Mouse (Mus musculus): ENCODE data around the gene Mdk. TPM values are rescaled to one million over a fixed set of nuclear protein-coding genes. Genes with fewer than 3 reads are reported as not detected.
A peak's percentile ranks its signal among the peaks of the same experiment; 100 is the strongest.

The Mdk gene
- polyA plus RNA-seq, 1 experiment from 2014 or later, result 973 TPM

DNA sequence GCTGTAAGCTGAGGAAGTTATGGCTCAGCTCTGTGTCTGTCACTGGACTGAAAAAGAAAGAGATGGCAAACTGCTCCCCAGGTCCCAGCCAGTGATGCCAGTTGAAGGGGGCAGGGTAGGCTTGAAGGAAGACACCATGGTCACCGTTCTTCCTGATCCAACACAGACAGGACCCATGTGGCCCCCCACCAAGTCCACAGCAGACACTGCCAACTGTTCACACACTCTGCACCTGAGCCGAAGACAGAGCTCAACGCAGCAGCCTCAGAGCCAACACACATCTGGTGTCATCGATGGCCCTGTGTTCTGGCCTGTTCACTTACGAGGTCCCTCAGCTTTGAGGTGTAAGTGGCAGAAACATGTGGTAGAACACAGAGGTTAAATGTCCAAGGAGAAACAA, 28.4 kb upstream of the Mdk start:
- Histone ChIP-seq H3K27me3 (replicated peaks; ENCODE audit: control insufficient read depth, insufficient read depth, low read length) (no peaks in the 10 kb centered on the region), H3K36me3 (ENCODE audit: control insufficient read depth, insufficient read depth, low read length) (no peaks in the 10 kb centered on the region), H3K4me1 (replicated peaks; ENCODE audit: control insufficient read depth, insufficient read depth, low read length) (peaks cover 59% of the 10 kb centered on the region), H3K27ac (ENCODE audit: low read depth) (no peak overlapping the region), H3K9ac (ENCODE audit: low read length) (no peak overlapping the region), H3K4me3 (ENCODE audit: low read depth, low read length) (no peak overlapping the region), H3K4me2 (ENCODE audit: low read length) (no peak overlapping the region), H3K9me3 (ENCODE audit: control insufficient read depth, low read length) (no peaks in the 10 kb centered on the region)
- WGBS, result 90% methylated on average over 5 of the region's 5 CpGs
- DNase-seq (ENCODE audit: low spot score), result no peak
- no peak for ATAC-seq (replicated peaks; ENCODE audit: low FRiP score, low TSS enrichment, low read depth)

DNA sequence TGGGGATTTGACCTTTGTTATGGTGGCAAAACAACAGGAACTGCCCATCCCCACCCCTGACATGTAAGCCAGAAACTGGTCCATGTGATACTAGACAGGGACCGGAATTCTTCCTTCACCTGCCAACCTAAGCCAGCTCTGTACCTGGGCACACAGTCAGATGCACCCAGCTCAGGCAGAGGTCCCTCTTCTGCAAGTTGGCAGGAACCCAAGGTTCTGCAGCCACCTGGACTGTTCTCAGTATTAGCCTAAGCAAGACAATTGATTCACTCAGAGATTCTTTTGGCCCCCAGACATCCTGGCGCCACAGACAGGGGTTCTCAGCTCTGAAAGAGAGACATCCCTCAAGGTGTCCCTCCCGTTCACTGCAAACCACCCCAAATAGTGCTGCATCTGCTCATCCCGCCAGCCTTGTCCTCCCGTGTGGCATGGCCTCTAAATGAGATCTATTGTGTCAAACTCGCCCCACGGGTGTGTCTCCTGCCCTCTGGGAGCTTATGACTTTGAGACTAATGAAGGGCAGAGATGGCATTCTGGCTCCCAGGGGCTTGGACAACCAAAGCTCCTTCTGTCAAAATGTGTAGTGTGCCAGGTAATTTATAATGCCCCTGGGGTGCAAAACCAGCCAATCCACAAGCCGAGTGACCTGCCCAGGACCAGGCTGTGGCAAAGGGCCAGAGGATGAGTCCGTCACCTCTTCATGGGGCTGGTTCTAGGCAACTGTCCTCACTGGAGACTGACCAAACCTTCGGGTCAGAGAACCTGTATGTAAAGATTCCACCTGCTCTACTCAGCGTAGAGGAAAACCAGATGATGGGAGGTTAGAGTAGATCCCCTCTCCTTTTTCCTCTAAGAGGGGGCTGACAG, 27.7 kb upstream of the Mdk start:
- Histone ChIP-seq H3K9me3 (ENCODE audit: control insufficient read depth, low read length) (no peaks in the 10 kb centered on the region), H3K36me3 (ENCODE audit: control insufficient read depth, insufficient read depth, low read length) (no peaks in the 10 kb centered on the region), H3K4me3 (ENCODE audit: low read depth, low read length) (no peak overlapping the region), H3K27me3 (replicated peaks; ENCODE audit: control insufficient read depth, insufficient read depth, low read length) (no peaks in the 10 kb centered on the region), H3K4me2 (ENCODE audit: low read length) (no peak overlapping the region), H3K27ac (ENCODE audit: low read depth) (no peak overlapping the region), H3K9ac (ENCODE audit: low read length) (no peak overlapping the region), H3K4me1 (replicated peaks; ENCODE audit: control insufficient read depth, insufficient read depth, low read length) (peaks cover 59% of the 10 kb centered on the region)
- DNase-seq (ENCODE audit: low spot score) (no peak), ATAC-seq (replicated peaks; ENCODE audit: low FRiP score, low TSS enrichment, low read depth) (no peak)
- WGBS, result 77% methylated on average over 11 of the region's 11 CpGs

DNA sequence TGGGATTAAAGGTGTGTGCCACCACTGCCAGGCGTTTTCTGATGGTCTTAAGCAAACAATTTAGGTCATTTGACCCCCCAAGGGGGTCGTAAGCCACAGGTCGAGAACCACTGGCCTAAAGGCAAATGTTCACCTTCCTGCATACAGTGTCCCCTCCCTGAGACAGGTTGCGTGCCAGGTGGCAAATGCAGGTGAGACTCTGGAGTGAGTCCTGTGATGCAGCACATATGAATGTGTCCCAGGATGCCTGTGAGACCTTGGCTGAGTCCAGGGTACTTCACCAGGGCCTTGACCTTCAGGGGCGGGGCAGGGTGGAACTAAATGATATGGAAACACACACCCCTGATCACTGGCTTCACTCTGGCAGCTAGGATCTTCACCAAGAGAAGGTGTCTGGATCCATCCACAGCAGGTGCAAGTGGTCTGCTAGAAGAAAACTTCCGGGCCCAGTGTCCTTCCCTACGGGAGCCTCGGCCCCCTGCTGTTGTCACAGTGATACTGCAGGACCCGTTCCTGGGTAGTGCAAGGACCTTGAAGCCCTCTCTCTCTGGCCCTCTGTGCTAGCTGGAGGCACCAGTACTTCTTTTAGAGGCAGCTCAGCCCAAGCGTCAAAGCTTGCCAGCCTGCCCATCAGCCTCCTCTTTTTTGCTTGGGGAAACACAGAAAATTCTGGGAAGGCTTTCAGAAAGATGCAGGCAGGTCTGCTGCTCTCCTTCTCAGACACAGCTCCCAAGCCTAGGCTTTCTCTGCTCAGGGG, 26.8 kb upstream of the Mdk start:
- Histone ChIP-seq H3K9ac (ENCODE audit: low read length) (no peak overlapping the region), H3K4me2 (ENCODE audit: low read length) (no peak overlapping the region), H3K4me1 (replicated peaks; ENCODE audit: control insufficient read depth, insufficient read depth, low read length) (peaks cover 64% of the 10 kb centered on the region), H3K27me3 (replicated peaks; ENCODE audit: control insufficient read depth, insufficient read depth, low read length) (no peaks in the 10 kb centered on the region), H3K27ac (ENCODE audit: low read depth) (no peak overlapping the region), H3K36me3 (ENCODE audit: control insufficient read depth, insufficient read depth, low read length) (no peaks in the 10 kb centered on the region), H3K9me3 (ENCODE audit: control insufficient read depth, low read length) (no peaks in the 10 kb centered on the region), H3K4me3 (ENCODE audit: low read depth, low read length) (no peak overlapping the region)
- DNase-seq (ENCODE audit: low spot score) (no peak), ATAC-seq (replicated peaks; ENCODE audit: low FRiP score, low TSS enrichment, low read depth) (no peak)
- WGBS, result 43% methylated on average over 10 of the region's 10 CpGs

DNA sequence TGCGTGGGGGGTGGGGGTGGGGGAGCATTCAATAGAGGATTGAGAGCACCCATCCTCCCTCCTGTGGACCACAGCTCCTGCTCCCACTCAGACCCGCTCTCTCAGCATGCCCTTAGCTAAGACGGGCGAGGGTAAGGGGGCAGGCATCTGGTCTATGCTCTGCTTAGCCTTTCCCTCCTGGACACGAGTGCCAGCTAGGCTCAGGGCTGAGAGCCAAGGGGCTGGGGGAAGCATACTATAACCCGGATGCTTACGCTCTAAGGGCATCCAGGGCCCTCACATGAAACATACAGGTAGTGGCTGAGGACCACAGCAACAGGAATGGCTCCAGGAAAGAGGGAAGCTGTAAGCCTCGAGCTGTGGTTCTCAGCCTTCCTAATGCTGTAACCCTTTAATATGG, 26.0 kb upstream of the Mdk start:
- Histone ChIP-seq H3K27me3 (replicated peaks; ENCODE audit: control insufficient read depth, insufficient read depth, low read length) (no peaks in the 10 kb centered on the region), H3K4me1 (replicated peaks; ENCODE audit: control insufficient read depth, insufficient read depth, low read length) (peaks cover 67% of the 10 kb centered on the region), H3K9me3 (ENCODE audit: control insufficient read depth, low read length) (no peaks in the 10 kb centered on the region), H3K27ac (ENCODE audit: low read depth) (no peak overlapping the region), H3K36me3 (ENCODE audit: control insufficient read depth, insufficient read depth, low read length) (no peaks in the 10 kb centered on the region), H3K4me3 (ENCODE audit: low read depth, low read length) (no peak overlapping the region), H3K9ac (ENCODE audit: low read length) (no peak overlapping the region), H3K4me2 (ENCODE audit: low read length) (no peak overlapping the region)
- ATAC-seq (replicated peaks; ENCODE audit: low FRiP score, low TSS enrichment, low read depth) (no peak), DNase-seq (ENCODE audit: low spot score) (no peak)
- WGBS, result 81% methylated on average over 8 of the region's 8 CpGs

DNA sequence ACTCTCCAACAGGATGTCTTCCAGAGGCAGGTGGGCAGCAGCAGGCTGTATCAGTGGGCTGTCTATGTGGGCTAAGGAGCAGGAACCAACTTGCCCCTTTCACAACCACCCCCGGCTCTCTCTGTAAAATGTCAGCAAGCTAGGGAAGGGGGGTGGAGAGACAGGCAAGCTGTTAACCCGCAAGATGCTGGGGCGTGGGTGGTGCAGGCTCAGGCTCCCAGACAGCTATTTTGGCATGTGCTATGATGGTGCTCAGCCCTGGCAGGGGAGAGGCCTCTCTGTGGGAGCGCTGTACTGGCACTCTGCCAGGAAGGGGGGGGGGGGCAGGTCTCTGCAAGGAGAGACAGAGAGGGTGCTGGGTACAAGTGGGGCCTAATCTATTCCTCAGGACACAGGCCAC, 25.0 kb upstream of the Mdk start:
- Histone ChIP-seq H3K4me3 (ENCODE audit: low read depth, low read length) (no peak overlapping the region), H3K9ac (ENCODE audit: low read length) (no peak overlapping the region), H3K36me3 (ENCODE audit: control insufficient read depth, insufficient read depth, low read length) (no peaks in the 10 kb centered on the region), H3K27ac (ENCODE audit: low read depth) (peak overlapping the region; percentile 27; the same call in 1 of the 2 replicates), H3K4me2 (ENCODE audit: low read length) (no peak overlapping the region), H3K9me3 (ENCODE audit: control insufficient read depth, low read length) (no peaks in the 10 kb centered on the region), H3K4me1 (replicated peaks; ENCODE audit: control insufficient read depth, insufficient read depth, low read length) (peaks cover 60% of the 10 kb centered on the region), H3K27me3 (replicated peaks; ENCODE audit: control insufficient read depth, insufficient read depth, low read length) (no peaks in the 10 kb centered on the region)
- DNase-seq (ENCODE audit: low spot score) (no peak), ATAC-seq (replicated peaks; ENCODE audit: low FRiP score, low TSS enrichment, low read depth) (peak; percentile 55)
- WGBS, result 19% methylated on average over 4 of the region's 4 CpGs

DNA sequence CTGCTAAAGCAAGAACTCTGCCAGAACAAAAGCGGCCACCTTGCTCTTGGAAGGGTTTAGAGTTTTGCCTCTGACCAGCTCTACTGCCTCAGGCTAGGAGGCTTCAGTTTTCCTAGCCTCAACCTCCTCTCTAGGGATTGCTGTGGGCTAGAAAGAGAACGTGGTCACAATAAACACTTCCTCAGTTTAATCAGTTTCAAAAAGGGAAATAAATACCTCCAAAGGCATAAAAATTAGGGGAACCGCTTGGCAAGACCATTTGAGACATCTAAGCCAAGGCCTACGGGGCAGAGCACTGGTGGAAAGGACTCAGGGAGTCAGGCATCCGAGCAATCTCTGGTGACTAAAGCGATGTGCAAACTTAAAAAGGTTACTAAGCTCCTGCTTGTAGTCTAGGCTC, 23.8 kb upstream of the Mdk start:
- Histone ChIP-seq H3K36me3 (ENCODE audit: control insufficient read depth, insufficient read depth, low read length) (no peaks in the 10 kb centered on the region), H3K4me3 (ENCODE audit: low read depth, low read length) (no peak overlapping the region), H3K4me1 (replicated peaks; ENCODE audit: control insufficient read depth, insufficient read depth, low read length) (peaks cover 49% of the 10 kb centered on the region), H3K27me3 (replicated peaks; ENCODE audit: control insufficient read depth, insufficient read depth, low read length) (no peaks in the 10 kb centered on the region), H3K27ac (ENCODE audit: low read depth) (no peak overlapping the region), H3K9me3 (ENCODE audit: control insufficient read depth, low read length) (no peaks in the 10 kb centered on the region), H3K9ac (ENCODE audit: low read length) (no peak overlapping the region), H3K4me2 (ENCODE audit: low read length) (no peak overlapping the region)
- 90% methylated on average over 6 of the region's 6 CpGs for WGBS
- no peak for ATAC-seq (replicated peaks; ENCODE audit: low FRiP score, low TSS enrichment, low read depth)
- no peak for DNase-seq (ENCODE audit: low spot score)

DNA sequence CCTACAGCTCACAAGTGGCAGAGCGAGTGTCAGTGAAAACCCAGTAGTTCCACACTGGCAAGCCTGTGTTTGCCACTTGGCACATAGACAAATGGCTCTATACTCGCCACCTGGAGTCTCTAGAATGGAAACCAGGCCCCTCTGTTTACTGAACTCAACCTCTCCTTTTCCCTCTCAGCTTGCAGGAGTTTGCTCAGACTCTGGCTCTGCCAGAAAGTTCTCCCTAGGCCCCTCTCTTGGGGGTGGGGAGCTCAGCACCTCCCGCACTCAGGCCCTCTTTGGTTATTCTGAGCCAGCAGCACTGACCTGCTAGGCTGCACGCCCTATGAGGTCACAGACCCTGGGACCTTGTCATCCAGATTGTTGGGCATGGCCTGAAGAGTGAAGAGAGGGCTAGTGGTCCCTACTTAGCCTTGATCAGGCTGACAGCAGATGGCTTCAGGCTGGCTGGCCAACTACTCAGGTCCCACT, 23.1 kb upstream of the Mdk start:
- Histone ChIP-seq H3K27me3 (replicated peaks; ENCODE audit: control insufficient read depth, insufficient read depth, low read length) (no peaks in the 10 kb centered on the region), H3K9ac (ENCODE audit: low read length) (no peak overlapping the region), H3K4me1 (replicated peaks; ENCODE audit: control insufficient read depth, insufficient read depth, low read length) (peaks cover 53% of the 10 kb centered on the region), H3K27ac (ENCODE audit: low read depth) (no peak overlapping the region), H3K9me3 (ENCODE audit: control insufficient read depth, low read length) (no peaks in the 10 kb centered on the region), H3K4me2 (ENCODE audit: low read length) (no peak overlapping the region), H3K4me3 (ENCODE audit: low read depth, low read length) (no peak overlapping the region), H3K36me3 (ENCODE audit: control insufficient read depth, insufficient read depth, low read length) (no peaks in the 10 kb centered on the region)
- DNase-seq (ENCODE audit: low spot score) (no peak), ATAC-seq (replicated peaks; ENCODE audit: low FRiP score, low TSS enrichment, low read depth) (no peak)
- 70% methylated on average over 4 of the region's 4 CpGs for WGBS

DNA sequence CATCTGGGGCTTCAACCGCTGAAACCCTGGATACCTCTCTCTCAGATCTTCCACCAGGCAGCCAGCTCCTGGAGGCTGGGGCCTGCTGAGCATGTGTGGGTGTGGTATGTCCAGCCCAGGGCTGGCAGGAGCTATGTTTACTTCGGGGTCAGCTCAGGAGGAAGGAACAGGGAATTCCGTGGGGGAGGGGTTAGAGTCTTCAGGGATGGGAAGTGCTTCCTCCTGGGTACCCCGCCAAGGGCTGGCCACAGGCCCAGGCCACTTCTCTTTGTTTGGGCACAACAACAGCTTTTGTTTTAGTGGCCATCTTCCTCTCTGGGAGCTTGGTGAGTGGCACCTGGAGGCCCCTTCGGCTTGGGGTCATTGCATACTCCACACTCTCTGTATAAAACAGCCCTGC, 21.7 kb upstream of the Mdk start:
- H3K4me1 ChIP-seq (replicated peaks; ENCODE audit: control insufficient read depth, insufficient read depth, low read length), result peaks cover 57% of the 10 kb centered on the region
- H3K27ac ChIP-seq (ENCODE audit: low read depth), result peak overlapping the region; percentile 22; the same call in 1 of the 2 replicates
- no peaks in the 10 kb centered on the region for H3K36me3 ChIP-seq (ENCODE audit: control insufficient read depth, insufficient read depth, low read length)
- no peaks in the 10 kb centered on the region for H3K27me3 ChIP-seq (replicated peaks; ENCODE audit: control insufficient read depth, insufficient read depth, low read length)
- DNase-seq (ENCODE audit: low spot score) (no peak), ATAC-seq (replicated peaks; ENCODE audit: low FRiP score, low TSS enrichment, low read depth) (no peak)
- WGBS, result 5% methylated on average over 5 of the region's 5 CpGs
- H3K4me2 ChIP-seq (ENCODE audit: low read length), result no peak overlapping the region
- no peaks in the 10 kb centered on the region for H3K9me3 ChIP-seq (ENCODE audit: control insufficient read depth, low read length)
- no peak overlapping the region for H3K9ac ChIP-seq (ENCODE audit: low read length)
- no peak overlapping the region for H3K4me3 ChIP-seq (ENCODE audit: low read depth, low read length)
